Mouse (Mus musculus): ENCODE results near the gene Gm44965.

DNA sequence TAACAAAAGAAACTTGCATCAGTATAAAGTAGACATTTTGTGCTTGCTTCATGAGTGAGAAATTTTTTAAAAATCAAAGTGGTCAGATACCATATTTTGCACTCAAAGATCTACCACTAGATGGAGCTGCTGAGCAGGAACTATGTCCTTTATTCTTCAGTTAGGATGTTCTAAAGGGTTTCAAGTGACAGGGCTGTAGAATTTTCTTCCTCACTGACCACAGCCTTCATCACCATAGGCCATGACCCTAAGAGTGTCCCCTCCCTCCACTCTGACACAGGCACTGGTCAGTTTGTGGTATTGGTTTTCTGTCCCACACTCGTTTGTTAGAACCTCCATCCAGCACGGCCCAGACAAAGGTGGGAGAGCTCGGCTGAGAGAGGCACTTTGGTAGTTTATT lies 11.7 kb upstream of the Gm44965 start:
- TF ChIP-seq CTCF (IDR thresholded peaks at IDR 0.05; ENCODE audit: insufficient read depth, low read depth, low read length) = no peak
- TF ChIP-seq POLR2A (IDR thresholded peaks at IDR 0.05; ENCODE audit: insufficient read depth, low read depth, low read length) = no peak
